Mouse (Mus musculus): ENCODE data around the gene Pbrm1. TPM values are rescaled to one million over a fixed set of nuclear protein-coding genes. Genes with fewer than 3 reads are reported as not detected.

Pbrm1 gene
- polyA plus RNA-seq, 1 experiment = 6.8 TPM

DNA sequence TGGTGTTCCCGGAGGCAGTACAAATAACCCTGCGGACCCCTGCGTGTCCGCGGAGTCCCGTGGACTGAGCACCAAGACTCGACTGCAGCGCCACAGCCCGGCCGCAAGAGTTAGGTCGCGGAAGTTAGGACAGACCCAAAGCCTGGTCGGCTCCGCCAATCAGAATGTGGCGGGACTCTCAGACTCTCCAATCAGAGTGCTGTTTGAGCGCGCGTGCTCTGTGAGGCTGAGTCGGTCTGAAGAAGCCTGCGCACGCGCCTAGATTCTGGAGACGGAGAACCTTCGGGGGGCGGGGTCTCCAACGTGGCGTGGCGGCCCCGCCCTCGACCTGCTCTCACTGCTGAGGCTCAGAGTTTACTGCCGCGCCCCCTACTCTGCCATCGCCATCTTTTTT is 109.9 kb downstream of the Pbrm1 start, which contains the start of gene Smim4:
Smim4 (minus strand) TSS at position 131 of the 394 bp plus-strand sequence.
- H3K36me3 ChIP-seq (ENCODE audit: control insufficient read depth, insufficient read depth, low read length) = no peaks in the 10 kb centered on the region; the same call in 1 of the 2 replicates
- H3K4me3 ChIP-seq (ENCODE audit: low read depth, low read length) = peak within 1 kb of the TSS; percentile 68
- WGBS = under 1% methylated on average over 33 of the region's 33 CpGs
- peak within 1 kb of the TSS; percentile 74 for H3K27ac ChIP-seq (ENCODE audit: insufficient read depth, low read depth, low read length)
- peak; percentile 47; the same call in 1 of the 2 replicates for TF ChIP-seq CTCF (IDR thresholded peaks at IDR 0.05; ENCODE audit: extremely low read depth, insufficient read length, insufficient replicate concordance, low read depth, low read length)
- TF ChIP-seq POLR2A (IDR thresholded peaks at IDR 0.05; ENCODE audit: low read depth, low read length) = peak; percentile 80
- H3K4me1 ChIP-seq (ENCODE audit: control insufficient read depth, insufficient read depth, insufficient read length, low read length) = peaks cover 11% of the 10 kb centered on the region
- peaks cover 3% of the 10 kb centered on the region for H3K27me3 ChIP-seq (ENCODE audit: control insufficient read depth, insufficient read depth, low read length)

DNA sequence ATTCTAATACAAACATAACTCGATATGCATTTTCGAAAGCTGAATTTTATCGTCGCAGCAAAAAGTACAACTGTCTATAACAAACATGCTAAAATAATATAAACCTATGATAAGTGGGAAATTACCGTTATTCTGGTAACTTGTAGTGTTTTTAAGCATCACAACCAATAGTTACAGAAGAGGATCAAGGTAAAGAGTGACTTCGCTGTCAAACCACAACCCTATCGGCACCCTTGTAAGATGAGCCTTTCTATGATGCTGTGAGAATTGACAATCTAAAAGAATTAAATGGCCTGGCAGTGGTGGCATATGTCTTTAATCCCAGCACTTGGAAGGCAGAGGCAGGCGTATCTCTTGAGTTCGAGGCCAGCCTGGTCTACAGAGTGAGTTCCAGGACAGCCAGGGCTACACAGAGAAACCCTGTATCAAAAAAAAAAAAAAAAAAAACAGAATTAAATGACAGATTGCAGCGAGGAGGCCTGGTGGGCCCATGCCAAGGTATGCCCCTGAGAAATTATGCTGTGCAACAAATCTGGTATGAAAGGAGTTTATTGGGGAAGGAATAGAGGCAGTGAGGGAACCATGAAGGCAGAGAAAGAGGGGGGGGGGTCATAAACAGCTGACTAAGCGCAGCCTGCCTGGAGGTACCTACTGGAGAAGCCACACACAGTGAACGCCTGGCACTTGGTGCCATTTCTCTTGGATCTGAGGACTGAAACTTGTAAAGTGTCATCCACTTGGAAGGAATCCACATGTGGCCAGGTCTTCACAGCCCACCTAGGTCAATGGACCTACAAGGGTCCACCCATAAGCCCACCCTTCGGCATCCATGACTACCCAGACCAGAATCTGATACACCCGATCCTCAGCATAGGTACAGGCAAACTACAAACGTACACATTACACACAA is 110.6 kb downstream of the Pbrm1 start:
- 55% methylated on average over 15 of the region's 15 CpGs for WGBS

DNA sequence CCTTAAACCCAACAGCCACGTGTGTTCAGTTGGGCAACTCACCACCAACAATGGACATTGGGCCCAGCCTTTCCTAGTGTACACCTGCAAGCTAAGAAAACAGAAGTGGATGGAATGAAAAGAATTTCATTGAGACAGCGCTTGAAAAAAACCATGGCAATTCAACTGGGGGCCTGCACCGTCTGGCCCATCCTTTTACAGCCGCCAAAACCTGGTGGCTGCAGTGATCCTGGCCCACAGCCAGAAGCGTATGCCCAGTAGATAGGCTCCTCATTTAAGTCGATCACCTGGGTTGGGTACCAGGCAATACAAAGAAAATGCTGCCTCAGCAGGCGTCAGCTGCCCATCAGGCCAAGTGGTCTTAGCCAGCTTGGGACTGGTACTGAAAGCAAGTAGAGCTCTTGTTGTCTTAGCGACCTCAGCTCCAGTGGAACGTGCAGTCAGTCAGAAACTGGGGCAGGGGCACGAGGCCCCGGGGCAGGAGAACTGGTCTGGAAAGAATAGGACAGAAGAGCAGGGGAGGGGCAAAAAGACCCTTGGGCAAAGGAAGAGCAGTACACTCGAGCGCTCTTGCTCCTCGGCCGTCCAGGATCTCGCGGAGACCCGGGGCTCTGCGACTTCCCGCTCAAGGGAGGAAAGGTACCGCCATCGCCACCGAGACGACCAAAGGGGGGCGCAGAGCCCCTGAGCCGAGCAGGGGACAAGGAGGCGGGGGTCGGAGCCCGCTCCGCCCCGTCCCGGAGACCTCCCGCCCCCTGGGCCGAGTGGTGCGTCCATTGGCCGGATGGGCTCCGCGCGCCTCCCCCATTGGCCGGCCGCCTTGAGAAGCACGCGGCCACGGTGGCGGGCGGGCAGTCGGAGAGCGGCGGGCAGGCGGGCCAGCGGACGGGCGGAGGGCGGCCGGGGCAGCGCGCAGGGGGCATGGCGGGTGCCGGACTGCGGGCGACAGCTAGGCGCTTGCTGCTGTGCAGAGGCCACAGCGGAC is 111.6 kb downstream of the Pbrm1 start, which contains the start of gene Nt5dc2:
Nt5dc2 (plus strand) TSS at position 818 of the 985 bp plus-strand sequence.
- Histone ChIP-seq H3K36me3 (ENCODE audit: control insufficient read depth, insufficient read depth, low read length) (no peaks in the 10 kb centered on the region), H3K27me3 (ENCODE audit: control insufficient read depth, insufficient read depth, low read length) (peaks cover 3% of the 10 kb centered on the region), H3K4me1 (ENCODE audit: control insufficient read depth, insufficient read depth, insufficient read length, low read length) (peaks cover 11% of the 10 kb centered on the region), H3K4me3 (ENCODE audit: low read depth, low read length) (peak within 1 kb of the TSS; percentile 73), H3K27ac (ENCODE audit: insufficient read depth, low read depth, low read length) (no peak within 1 kb of the TSS)
- no peak for TF ChIP-seq POLR2A (IDR thresholded peaks at IDR 0.05; ENCODE audit: low read depth, low read length)
- no peak for TF ChIP-seq CTCF (IDR thresholded peaks at IDR 0.05; ENCODE audit: extremely low read depth, insufficient read length, insufficient replicate concordance, low read depth, low read length)
- 4% methylated on average over 63 of the region's 63 CpGs for WGBS

More for the DNA sequence above, 110.6 kb downstream of the Pbrm1 start:
- Histone ChIP-seq H3K36me3 (ENCODE audit: control insufficient read depth, insufficient read depth, low read length) (no peaks in the 10 kb centered on the region), H3K27ac (ENCODE audit: insufficient read depth, low read depth, low read length) (no peak overlapping the region), H3K4me3 (ENCODE audit: low read depth, low read length) (peak overlapping the region; percentile 58; the same call in 1 of the 2 replicates), H3K4me1 (ENCODE audit: control insufficient read depth, insufficient read depth, insufficient read length, low read length) (peaks cover 11% of the 10 kb centered on the region), H3K27me3 (ENCODE audit: control insufficient read depth, insufficient read depth, low read length) (peaks cover 3% of the 10 kb centered on the region)
- TF ChIP-seq POLR2A (IDR thresholded peaks at IDR 0.05; ENCODE audit: low read depth, low read length) (no peak), CTCF (IDR thresholded peaks at IDR 0.05; ENCODE audit: extremely low read depth, insufficient read length, insufficient replicate concordance, low read depth, low read length) (no peak)

DNA sequence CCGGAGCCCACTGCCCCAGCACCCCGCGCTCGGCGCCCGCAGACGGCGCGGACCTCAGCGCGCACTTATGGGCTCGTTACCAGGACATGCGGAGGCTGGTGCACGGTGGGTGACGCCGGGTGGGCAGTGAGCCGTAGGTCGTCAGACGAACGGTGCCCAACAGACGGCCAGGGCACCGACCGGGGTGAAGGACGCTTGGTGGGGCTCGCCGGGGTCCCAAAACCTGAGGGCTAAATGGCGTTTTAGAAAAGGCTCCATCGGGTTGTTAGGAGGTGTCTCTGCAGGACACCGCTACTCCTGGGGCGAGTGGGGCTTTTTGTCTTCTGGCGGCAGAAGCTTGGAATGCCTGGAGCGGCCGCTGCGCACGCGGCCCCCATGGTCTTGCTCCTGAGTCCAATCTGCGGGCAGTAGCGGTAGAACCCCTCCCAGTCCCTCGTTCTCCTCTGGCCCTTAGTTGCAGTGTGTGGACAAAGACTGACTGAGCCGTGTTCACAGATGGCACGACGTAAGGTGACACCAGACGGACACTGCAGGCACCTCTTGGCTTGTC is 112.4 kb downstream of the Pbrm1 start:
- peaks cover 8% of the 10 kb centered on the region for H3K4me1 ChIP-seq (ENCODE audit: control insufficient read depth, insufficient read depth, insufficient read length, low read length)
- H3K4me3 ChIP-seq (ENCODE audit: low read depth, low read length) = peak overlapping the region; percentile 73
- no peak for TF ChIP-seq CTCF (IDR thresholded peaks at IDR 0.05; ENCODE audit: extremely low read depth, insufficient read length, insufficient replicate concordance, low read depth, low read length)
- TF ChIP-seq POLR2A (IDR thresholded peaks at IDR 0.05; ENCODE audit: low read depth, low read length) = no peak
- H3K36me3 ChIP-seq (ENCODE audit: control insufficient read depth, insufficient read depth, low read length) = no peaks in the 10 kb centered on the region
- peaks cover 3% of the 10 kb centered on the region for H3K27me3 ChIP-seq (ENCODE audit: control insufficient read depth, insufficient read depth, low read length)
- WGBS = 2% methylated on average over 43 of the region's 43 CpGs
- no peak overlapping the region for H3K27ac ChIP-seq (ENCODE audit: insufficient read depth, low read depth, low read length)

DNA sequence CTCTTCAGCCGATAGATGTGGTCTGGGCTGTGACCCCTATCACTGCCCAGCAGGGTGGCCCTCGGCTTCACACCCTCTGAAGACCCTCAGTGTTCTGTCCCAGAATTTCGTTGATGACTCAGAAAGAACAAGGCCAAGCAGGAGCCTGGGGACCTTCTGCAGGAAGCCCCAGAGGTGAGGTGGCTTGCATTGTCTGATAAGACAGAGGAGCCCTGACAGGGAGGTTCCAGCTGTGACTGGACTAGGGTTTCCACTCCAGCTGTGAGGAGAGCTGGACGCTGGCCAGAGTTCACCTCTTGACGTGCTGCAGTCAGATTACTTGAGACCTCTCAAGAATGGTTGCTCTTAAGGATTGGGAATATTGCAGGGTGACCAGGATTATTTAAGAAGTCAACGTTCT is 113.1 kb downstream of the Pbrm1 start:
- H3K4me1 ChIP-seq (ENCODE audit: control insufficient read depth, insufficient read depth, insufficient read length, low read length) = peaks cover 8% of the 10 kb centered on the region
- H3K27me3 ChIP-seq (ENCODE audit: control insufficient read depth, insufficient read depth, low read length) = peaks cover 3% of the 10 kb centered on the region
- H3K27ac ChIP-seq (ENCODE audit: insufficient read depth, low read depth, low read length) = no peak overlapping the region
- no peak overlapping the region for H3K4me3 ChIP-seq (ENCODE audit: low read depth, low read length)
- 41% methylated on average over 6 of the region's 6 CpGs for WGBS
- H3K36me3 ChIP-seq (ENCODE audit: control insufficient read depth, insufficient read depth, low read length) = no peaks in the 10 kb centered on the region
- TF ChIP-seq CTCF (IDR thresholded peaks at IDR 0.05; ENCODE audit: extremely low read depth, insufficient read length, insufficient replicate concordance, low read depth, low read length) = no peak
- no peak for TF ChIP-seq POLR2A (IDR thresholded peaks at IDR 0.05; ENCODE audit: low read depth, low read length)

DNA sequence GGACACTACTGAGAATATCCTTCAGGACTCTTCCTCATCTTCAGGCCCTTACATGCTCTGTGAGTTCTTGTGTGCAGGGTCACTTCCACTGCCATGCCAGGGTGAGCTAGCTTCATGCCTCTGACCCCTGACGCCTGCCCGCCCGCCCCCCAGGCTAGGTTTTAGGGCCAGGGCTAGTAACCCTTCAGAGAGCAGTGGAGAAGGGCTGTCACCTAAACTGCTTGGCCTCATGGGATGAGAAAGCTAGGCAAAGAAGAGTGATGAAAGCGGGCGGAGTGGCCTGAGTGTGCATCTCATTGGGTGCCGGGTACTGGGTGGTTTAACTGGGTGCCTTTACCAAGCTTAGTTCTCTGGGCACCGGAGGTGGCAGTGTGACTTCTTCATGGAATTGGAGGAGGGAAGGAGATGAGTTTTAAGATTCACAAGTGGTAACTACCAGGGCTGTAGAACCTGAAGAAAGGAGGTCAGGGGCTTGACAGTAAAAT is 113.6 kb downstream of the Pbrm1 start:
- Histone ChIP-seq H3K27ac (ENCODE audit: insufficient read depth, low read depth, low read length) (no peak overlapping the region), H3K4me1 (ENCODE audit: control insufficient read depth, insufficient read depth, insufficient read length, low read length) (peaks cover 8% of the 10 kb centered on the region), H3K27me3 (ENCODE audit: control insufficient read depth, insufficient read depth, low read length) (peaks cover 3% of the 10 kb centered on the region), H3K4me3 (ENCODE audit: low read depth, low read length) (no peak overlapping the region), H3K36me3 (ENCODE audit: control insufficient read depth, insufficient read depth, low read length) (no peaks in the 10 kb centered on the region)
- 86% methylated on average over 7 of the region's 7 CpGs for WGBS
- no peak for TF ChIP-seq POLR2A (IDR thresholded peaks at IDR 0.05; ENCODE audit: low read depth, low read length)
- TF ChIP-seq CTCF (IDR thresholded peaks at IDR 0.05; ENCODE audit: extremely low read depth, insufficient read length, insufficient replicate concordance, low read depth, low read length) = no peak

Data from small intestine, adult 2 months (tissue).